Mouse (Mus musculus) cerebellum, postnatal 36 days (tissue): Measurements from ENCODE around the gene Tldc2.

Experiments used
- DNase-seq, 2 experiments: peaks; one replicate each; pipeline ENCODE4 v3.0.0; 2021 to 2022; ENCODE audit warnings: mixed read lengths in 2 of 2

Tldc2 gene

GRCm38 (mm10) chr2:157063241-157063700 is 23.6 kb upstream of the Tldc2 start:
- DNase-seq: no peak

GRCm38 (mm10) chr2:157064136-157064535 is 22.7 kb upstream of the Tldc2 start:
- DNase-seq: peak in 1 of 2 experiments; percentile 29

GRCm38 (mm10) chr2:157064978-157065878 is 21.6 kb upstream of the Tldc2 start:
- DNase-seq: no peak

- DNase-seq: no peak
These were observed 21.0 kb upstream of the Tldc2 start for GRCm38 (mm10) chr2:157065879-157066226.

GRCm38 (mm10) chr2:157066731-157067430 is 20.0 kb upstream of the Tldc2 start:
- no peak for DNase-seq

- peak; percentile 66 to 67 for DNase-seq
These were observed 18.0 kb upstream of the Tldc2 start for GRCm38 (mm10) chr2:157068701-157069354.

GRCm38 (mm10) chr2:157069355-157069735 is 17.5 kb upstream of the Tldc2 start:
- peak; percentile 89 to 95 for DNase-seq

- peak in 1 of 2 experiments; percentile 44 for DNase-seq
These were observed 17.0 kb upstream of the Tldc2 start for GRCm38 (mm10) chr2:157069755-157070315.

- DNase-seq: peak; percentile 53 to 55
These were observed 16.5 kb upstream of the Tldc2 start for GRCm38 (mm10) chr2:157070365-157070764.

- peak; percentile 71 to 76 for DNase-seq
These were observed 15.3 kb upstream of the Tldc2 start for GRCm38 (mm10) chr2:157071556-157071955.

- no peak for DNase-seq
These were observed 14.4 kb upstream of the Tldc2 start for GRCm38 (mm10) chr2:157072316-157072990.

GRCm38 (mm10) chr2:157073378-157074052 is 13.3 kb upstream of the Tldc2 start:
- DNase-seq: no peak

GRCm38 (mm10) chr2:157074186-157074724 is 12.6 kb upstream of the Tldc2 start:
- peak; percentile 92 to 93 for DNase-seq

GRCm38 (mm10) chr2:157074772-157075171 is 12.1 kb upstream of the Tldc2 start:
- DNase-seq: peak; percentile 18 to 38

GRCm38 (mm10) chr2:157075226-157075625 is 11.6 kb upstream of the Tldc2 start:
- DNase-seq: peak in 1 of 2 experiments; percentile 35

- DNase-seq: peak; percentile 81 to 83
These were observed 11.2 kb upstream of the Tldc2 start for GRCm38 (mm10) chr2:157075685-157076084.

GRCm38 (mm10) chr2:157076585-157076984 is 10.3 kb upstream of the Tldc2 start:
- DNase-seq: peak in 1 of 2 experiments; percentile 32

GRCm38 (mm10) chr2:157077160-157077559 is 9.7 kb upstream of the Tldc2 start:
- peak; percentile 84 for DNase-seq

GRCm38 (mm10) chr2:157077641-157078058 is 9.2 kb upstream of the Tldc2 start:
- peak; percentile 57 to 65 for DNase-seq

GRCm38 (mm10) chr2:157078059-157078792 is 8.6 kb upstream of the Tldc2 start:
- peak in 1 of 2 experiments; percentile 52 for DNase-seq
